Mouse (Mus musculus): ENCODE results near the gene Ap2a2. TPM values are rescaled to one million over a fixed set of nuclear protein-coding genes. Genes with fewer than 3 reads are reported as not detected.

Ap2a2 gene
- polyA plus RNA-seq, 1 experiment from 2014 or later: 79.1 TPM

Other genes starting within 250 kb of the Ap2a2 start
- gene Deaf1, start 234.5 kb upstream of the Ap2a2 start, polyA plus RNA-seq (2015; fragmentation: Nextera tagmentation; extraction: Ambion mirVana): 63.1 and 63.5 TPM in 2 replicates
- gene Tmem80, start 234.4 kb upstream of the Ap2a2 start, polyA plus RNA-seq (2015; fragmentation: Nextera tagmentation; extraction: Ambion mirVana): 35.1 and 35.6 TPM in 2 replicates
- 117 and 133 TPM in 2 replicates for gene Eps8l2, start 223.3 kb upstream of the Ap2a2 start, polyA plus RNA-seq (2015; fragmentation: Nextera tagmentation; extraction: Ambion mirVana)
- gene Taldo1, start 170.0 kb upstream of the Ap2a2 start, polyA plus RNA-seq (2015; fragmentation: Nextera tagmentation; extraction: Ambion mirVana): 458 and 460 TPM in 2 replicates
- gene Gatd1, start 148.0 kb upstream of the Ap2a2 start, polyA plus RNA-seq (2015; fragmentation: Nextera tagmentation; extraction: Ambion mirVana): 47.4 and 49.2 TPM in 2 replicates
- 3.8 and 3.9 TPM in 2 replicates for gene Cend1, start 132.7 kb upstream of the Ap2a2 start, polyA plus RNA-seq (2015; fragmentation: Nextera tagmentation; extraction: Ambion mirVana)
- 28.5 and 33.1 TPM in 2 replicates for gene Slc25a22, start 124.3 kb upstream of the Ap2a2 start, polyA plus RNA-seq (2015; fragmentation: Nextera tagmentation; extraction: Ambion mirVana)
- 7.6 and 9.6 TPM in 2 replicates for gene Pidd1, start 118.1 kb upstream of the Ap2a2 start, polyA plus RNA-seq (2015; fragmentation: Nextera tagmentation; extraction: Ambion mirVana)
- 1,378 and 1,526 TPM in 2 replicates for gene Rplp2, start 114.8 kb upstream of the Ap2a2 start, polyA plus RNA-seq (2015; fragmentation: Nextera tagmentation; extraction: Ambion mirVana)
- 35.1 and 38.1 TPM in 2 replicates for gene Pnpla2, start 107.0 kb upstream of the Ap2a2 start, polyA plus RNA-seq (2015; fragmentation: Nextera tagmentation; extraction: Ambion mirVana)
- 16.5 and 22.0 TPM in 2 replicates for gene Cracr2b, start 101.1 kb upstream of the Ap2a2 start, polyA plus RNA-seq (2015; fragmentation: Nextera tagmentation; extraction: Ambion mirVana)
- 21.5 and 25.5 TPM in 2 replicates for gene Cd151, start 94.8 kb upstream of the Ap2a2 start, polyA plus RNA-seq (2015; fragmentation: Nextera tagmentation; extraction: Ambion mirVana)
- 57.9 and 61.9 TPM in 2 replicates for gene Polr2l, start 87.0 kb upstream of the Ap2a2 start, polyA plus RNA-seq (2015; fragmentation: Nextera tagmentation; extraction: Ambion mirVana)
- 60.7 and 67.8 TPM in 2 replicates for gene Tspan4, start 86.9 kb upstream of the Ap2a2 start, polyA plus RNA-seq (2015; fragmentation: Nextera tagmentation; extraction: Ambion mirVana)
- gene Chid1, start 22.3 kb upstream of the Ap2a2 start, polyA plus RNA-seq (2015; fragmentation: Nextera tagmentation; extraction: Ambion mirVana): 52.6 and 62.3 TPM in 2 replicates
- 0.21 and 0.24 TPM in 2 replicates for gene Muc6, start 93.1 kb downstream of the Ap2a2 start, polyA plus RNA-seq (2015; fragmentation: Nextera tagmentation; extraction: Ambion mirVana)
- gene Muc2, start 128.2 kb downstream of the Ap2a2 start, polyA plus RNA-seq (2015; fragmentation: Nextera tagmentation; extraction: Ambion mirVana): 9.4 and 16.7 TPM in 2 replicates
- 0.03 TPM in 1 of 2 replicates, not detected in the other for gene Muc5ac, start 226.8 kb downstream of the Ap2a2 start, polyA plus RNA-seq (2015; fragmentation: Nextera tagmentation; extraction: Ambion mirVana)

Data from intestine, embryonic 15.5 days (tissue).